Mouse (Mus musculus) lung, postnatal 36 days (tissue): ENCODE measurements around the gene Cttnbp2nl.

ENCODE experiments used
- DNase-seq: peaks from one replicate; pipeline ENCODE4 v3.0.0; 2022; ENCODE audit warnings: mixed read lengths

Gene Cttnbp2nl

GRCm38 (mm10) chr3:105058627-105059513, 5.9 kb upstream of the Cttnbp2nl start:
- peak; percentile 94 for DNase-seq

- peak; percentile 82 for DNase-seq
These were observed 2.7 kb upstream of the Cttnbp2nl start for GRCm38 (mm10) chr3:105055666-105056065.

- peak; percentile 94 for DNase-seq
These were observed 2.0 kb upstream of the Cttnbp2nl start for GRCm38 (mm10) chr3:105054952-105055351.

GRCm38 (mm10) chr3:105053698-105054001, 704 bp upstream of the Cttnbp2nl start:
- no peak for DNase-seq

- no peak for DNase-seq
These were observed 592 bp downstream of the Cttnbp2nl start for GRCm38 (mm10) chr3:105052171-105052936.

- no peak for DNase-seq
These were observed 1.8 kb downstream of the Cttnbp2nl start for GRCm38 (mm10) chr3:105051103-105051502.

- DNase-seq: no peak
These were observed 3.1 kb downstream of the Cttnbp2nl start for GRCm38 (mm10) chr3:105049848-105050247.

- DNase-seq: peak; percentile 81
These were observed 5.3 kb downstream of the Cttnbp2nl start for GRCm38 (mm10) chr3:105047616-105048015.

GRCm38 (mm10) chr3:105046870-105047269, 6.1 kb downstream of the Cttnbp2nl start:
- DNase-seq: no peak

GRCm38 (mm10) chr3:105043746-105044145, 9.2 kb downstream of the Cttnbp2nl start:
- no peak for DNase-seq

GRCm38 (mm10) chr3:105040983-105041625, 11.8 kb downstream of the Cttnbp2nl start:
- DNase-seq: no peak

GRCm38 (mm10) chr3:105040002-105040401, 12.9 kb downstream of the Cttnbp2nl start:
- DNase-seq: no peak

- DNase-seq: no peak
These were observed 15.6 kb downstream of the Cttnbp2nl start for GRCm38 (mm10) chr3:105037240-105037770.

GRCm38 (mm10) chr3:105036281-105036847, 16.6 kb downstream of the Cttnbp2nl start:
- DNase-seq: peak; percentile 67

GRCm38 (mm10) chr3:105023371-105024005, 29.5 kb downstream of the Cttnbp2nl start:
- DNase-seq: peak; percentile 64

GRCm38 (mm10) chr3:105019826-105020692, 32.9 kb downstream of the Cttnbp2nl start:
- peak; percentile 88 for DNase-seq

GRCm38 (mm10) chr3:105018783-105019105, 34.2 kb downstream of the Cttnbp2nl start:
- DNase-seq: no peak

GRCm38 (mm10) chr3:105018085-105018782, 34.7 kb downstream of the Cttnbp2nl start:
- peak; percentile 81 for DNase-seq

GRCm38 (mm10) chr3:105017314-105017713, 35.6 kb downstream of the Cttnbp2nl start:
- no peak for DNase-seq

- DNase-seq: no peak
These were observed 36.7 kb downstream of the Cttnbp2nl start for GRCm38 (mm10) chr3:105016204-105016603.

- DNase-seq: no peak
These were observed 38.0 kb downstream of the Cttnbp2nl start for GRCm38 (mm10) chr3:105014908-105015307.
